Mouse (Mus musculus): Measurements from ENCODE around the gene Hhipl1.

DNA sequence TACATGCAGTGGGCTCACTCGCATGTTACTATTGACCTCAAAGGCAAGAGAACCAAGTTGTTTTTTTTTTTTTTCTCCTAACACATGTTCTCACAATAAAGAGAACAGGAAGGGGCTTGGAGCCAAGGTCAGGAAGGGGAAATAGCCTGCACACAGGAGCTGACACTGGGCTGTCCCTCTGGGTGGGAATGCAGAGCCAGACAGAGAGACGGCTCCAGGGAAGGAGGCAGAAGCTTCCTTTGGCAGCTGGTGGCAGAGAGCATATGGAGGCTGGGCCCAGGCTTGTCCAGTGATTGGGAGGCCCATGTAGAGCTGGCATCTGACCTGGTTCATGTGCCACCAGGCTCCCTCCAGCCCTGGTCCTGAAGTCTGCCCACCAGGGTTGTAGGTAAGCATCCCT is 61.8 kb downstream of the Hhipl1 start:
- TF ChIP-seq CTCF (conservative IDR thresholded peaks at IDR 0.05; ENCODE audit: insufficient read depth, insufficient read length, low read depth, low read length), result no peak
- no peak for TF ChIP-seq POLR2A (IDR thresholded peaks at IDR 0.05; ENCODE audit: low read depth, low read length)

Measured in kidney, adult 2 months (tissue).